ENCODE assay signal across 8 mouse cellular contexts in the genomic region with DNA sequence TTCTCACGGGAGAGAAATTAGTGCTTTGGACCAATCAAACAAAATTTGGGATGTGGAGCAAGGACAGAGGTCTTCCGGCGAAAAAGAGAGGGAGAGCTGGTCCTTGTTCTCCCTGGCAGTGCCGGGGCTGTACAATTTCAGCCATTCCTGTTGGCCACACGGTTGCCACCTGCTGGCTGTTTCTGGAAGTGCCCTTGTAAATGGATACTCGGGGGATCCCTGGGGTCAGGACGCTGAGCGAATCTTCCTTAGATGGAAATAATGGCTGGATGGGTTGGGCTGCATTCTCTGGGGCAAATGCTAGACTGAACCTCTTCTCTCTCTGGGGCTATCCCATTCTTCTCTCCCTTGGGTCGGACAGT. TPM values are rescaled to one million over a fixed set of nuclear protein-coding genes. Genes with fewer than 3 reads are reported as not detected.
DNase-seq lines count a peak whose midpoint lies in the region; ATAC-seq lines count a peak whose summit lies in the region.

No protein-coding gene starts in this region.

- no peaks in the 10 kb centered on the region for H3K9me3 ChIP-seq in hindbrain, embryonic 13.5 days

- peak overlapping the region; percentile 80 for H3K9ac ChIP-seq in hindbrain, embryonic 13.5 days

- ATAC-seq in hindbrain, embryonic 13.5 days (ENCODE audit: low FRiP score), result peak; percentile 80

- peak; percentile 92 for DNase-seq in NIH3T3 (ENCODE audit: low read depth)
- DNase-seq in cerebellum, postnatal 10 days, result peak; percentile 96 to 97
- DNase-seq in frontal cortex, postnatal 14 days (ENCODE audit: low spot score in 2 of 2), result peak; percentile 70 to 83
- DNase-seq in layer of hippocampus, postnatal 25 days (ENCODE audit: extremely low spot score in 1 of 2, low spot score in 1 of 2), result peak; percentile 77 to 96
- peak; percentile 85 for DNase-seq in lung, postnatal 25 days (ENCODE audit: low spot score)
- peak; percentile 95 for DNase-seq in retina, embryonic 14.5 days (ENCODE audit: low spot score)
- DNase-seq in thymus, postnatal 36 days, result peak; percentile 84 to 90

- peak overlapping the region; percentile 57 for H3K4me3 ChIP-seq in hindbrain, embryonic 13.5 days

- H3K4me1 ChIP-seq in hindbrain, embryonic 13.5 days (replicated peaks), result peaks cover 15% of the 10 kb centered on the region

- 2% methylated on average over 9 of the region's 9 CpGs for WGBS in hindbrain, embryonic 13.5 days

- 0 out of 2 replicates have a peak, but pooled peaks cover 7% of the 10 kb centered on the region for H3K36me3 ChIP-seq in hindbrain, embryonic 13.5 days

- H3K27ac ChIP-seq in hindbrain, embryonic 13.5 days, result peak overlapping the region; percentile 77

- H3K27me3 ChIP-seq in hindbrain, embryonic 13.5 days, result 0 out of 2 replicates have a peak, but pooled peaks cover 4% of the 10 kb centered on the region

- peak overlapping the region; percentile 98 for H3K4me2 ChIP-seq in hindbrain, embryonic 13.5 days

RNA-seq across cellular contexts. Expression of a gene that starts 1.0 kb away (rescaled TPM):
- polyA plus RNA-seq in hindbrain, embryonic 13.5 days (2015; fragmentation: Nextera tagmentation; extraction: Ambion mirVana), result 21.5 and 21.7 TPM in 2 replicates
- 10 to 100 TPM; 14.3 to 16.0 TPM for total RNA-seq in layer of hippocampus, postnatal 25 days (2021)

RNA-seq across cellular contexts. Expression of a gene that starts 24.3 kb away (rescaled TPM):
- polyA plus RNA-seq in hindbrain, embryonic 13.5 days (2015; fragmentation: Nextera tagmentation; extraction: Ambion mirVana), result 4,618 and 4,725 TPM in 2 replicates
- total RNA-seq in layer of hippocampus, postnatal 25 days (2021), result 1,000 to 10,000 TPM; 1,687 to 1,997 TPM

RNA-seq across cellular contexts. Expression of a gene that starts 36.2 kb away (rescaled TPM):
- polyA plus RNA-seq in hindbrain, embryonic 13.5 days (2015; fragmentation: Nextera tagmentation; extraction: Ambion mirVana), result 49.4 and 55.5 TPM in 2 replicates
- total RNA-seq in layer of hippocampus, postnatal 25 days (2021), result 10 to 100 TPM; 41.1 to 44.8 TPM

Comparison
In these comparisons a context has a peak if more than half of its experiments do, and no peak if none do; other contexts are left out.
1. Peak in every context shown above with its lines: DNase-seq, ATAC-seq, H3K4me3 ChIP-seq and H3K27ac ChIP-seq.